Mouse (Mus musculus): ENCODE measurements around the gene Nutf2. TPM values are rescaled to one million over a fixed set of nuclear protein-coding genes. Genes with fewer than 3 reads are reported as not detected.

Gene Nutf2
- polyA plus RNA-seq, 1 experiment from 2014 or later, result 188 TPM

DNA sequence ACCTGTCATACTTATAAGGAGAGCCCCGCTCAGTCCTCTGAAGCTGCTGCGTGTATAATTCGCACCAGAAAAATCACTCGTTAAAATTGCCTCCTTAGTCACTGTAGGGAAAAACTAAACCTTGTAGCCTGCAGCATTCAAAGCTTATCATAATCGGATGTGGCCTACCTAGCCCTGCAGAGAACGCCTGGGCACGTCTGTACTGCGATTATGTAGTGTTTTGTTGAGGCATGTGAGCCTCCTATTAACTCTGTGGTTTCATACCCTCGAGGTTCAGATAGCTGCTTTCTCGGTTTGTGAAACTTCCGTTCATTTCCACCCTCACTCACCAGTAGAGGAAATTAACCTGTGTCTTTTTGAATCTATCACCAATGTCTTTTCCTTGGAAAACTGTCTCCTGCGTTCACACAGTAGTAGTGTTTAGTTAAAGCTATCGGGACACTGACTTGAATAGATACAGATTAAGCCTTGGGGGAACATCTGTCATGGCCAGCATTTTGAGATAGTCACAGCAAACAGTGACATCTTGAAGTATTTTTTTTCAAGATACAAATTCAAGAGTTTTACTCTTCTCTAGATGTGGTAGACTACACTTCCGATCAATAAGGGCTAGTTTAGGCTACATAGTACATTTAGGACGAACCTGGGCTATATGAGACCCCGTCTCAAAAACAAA lies 40.7 kb downstream of the Nutf2 start:
- WGBS, result 29% methylated on average over 16 of the region's 16 CpGs
- Histone ChIP-seq H3K4me3 (replicated peaks; ENCODE audit: low read depth, low read length) (peak overlapping the region; percentile 89), H3K9ac (ENCODE audit: low read depth, low read length) (peak overlapping the region; percentile 96), H3K9me3 (replicated peaks; ENCODE audit: low read length) (no peaks in the 10 kb centered on the region), H3K4me2 (ENCODE audit: low read length) (peak overlapping the region; percentile 61), H3K27ac (peak overlapping the region; percentile 92), H3K27me3 (ENCODE audit: insufficient read depth, low read length) (no peaks in the 10 kb centered on the region), H3K36me3 (ENCODE audit: insufficient read depth, low read length) (no peaks in the 10 kb centered on the region), H3K4me1 (replicated peaks; ENCODE audit: insufficient read depth, low read length) (no peaks in the 10 kb centered on the region)
- ATAC-seq (replicated peaks; ENCODE audit: low FRiP score, low read depth) (no peak), DNase-seq (ENCODE audit: low spot score) (no peak)
- TF ChIP-seq CTCF (IDR thresholded peaks at IDR 0.05; ENCODE audit: low read depth), result no peak

DNA sequence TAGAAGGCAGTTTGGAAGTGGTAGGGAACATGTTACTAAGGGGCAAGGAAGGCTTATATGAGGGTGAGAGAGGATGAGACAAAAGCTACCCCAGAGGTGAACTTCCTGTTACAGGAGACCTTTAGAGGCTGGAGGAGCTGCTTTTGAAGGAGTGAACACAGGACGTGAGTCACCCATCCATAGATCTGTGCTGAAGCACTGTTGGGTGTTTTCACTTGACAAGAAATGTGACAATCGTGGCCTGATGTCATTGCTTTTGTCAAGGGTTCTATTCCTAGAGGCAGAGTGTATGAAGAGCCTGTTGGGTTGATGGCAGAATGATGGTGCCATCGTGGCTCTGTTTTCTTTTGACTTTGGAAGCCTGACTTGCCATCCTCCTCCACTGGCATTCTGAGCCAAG lies 59.0 kb downstream of the Nutf2 start:
- no peak for ATAC-seq (replicated peaks; ENCODE audit: low FRiP score, low read depth)
- no peak overlapping the region for H3K9ac ChIP-seq (ENCODE audit: low read depth, low read length)
- 88% methylated on average over 3 of the region's 3 CpGs for WGBS
- H3K27ac ChIP-seq, result no peak overlapping the region
- peaks cover 10% of the 10 kb centered on the region; the same call in 1 of the 2 replicates for H3K36me3 ChIP-seq (ENCODE audit: insufficient read depth, low read length)
- no peak for DNase-seq (ENCODE audit: low spot score)
- no peaks in the 10 kb centered on the region for H3K4me1 ChIP-seq (replicated peaks; ENCODE audit: insufficient read depth, low read length)
- no peak overlapping the region for H3K4me2 ChIP-seq (ENCODE audit: low read length)
- H3K4me3 ChIP-seq (replicated peaks; ENCODE audit: low read depth, low read length), result no peak overlapping the region
- H3K9me3 ChIP-seq (replicated peaks; ENCODE audit: low read length), result no peaks in the 10 kb centered on the region
- H3K27me3 ChIP-seq (ENCODE audit: insufficient read depth, low read length), result no peaks in the 10 kb centered on the region
- no peak for TF ChIP-seq CTCF (IDR thresholded peaks at IDR 0.05; ENCODE audit: low read depth)

DNA sequence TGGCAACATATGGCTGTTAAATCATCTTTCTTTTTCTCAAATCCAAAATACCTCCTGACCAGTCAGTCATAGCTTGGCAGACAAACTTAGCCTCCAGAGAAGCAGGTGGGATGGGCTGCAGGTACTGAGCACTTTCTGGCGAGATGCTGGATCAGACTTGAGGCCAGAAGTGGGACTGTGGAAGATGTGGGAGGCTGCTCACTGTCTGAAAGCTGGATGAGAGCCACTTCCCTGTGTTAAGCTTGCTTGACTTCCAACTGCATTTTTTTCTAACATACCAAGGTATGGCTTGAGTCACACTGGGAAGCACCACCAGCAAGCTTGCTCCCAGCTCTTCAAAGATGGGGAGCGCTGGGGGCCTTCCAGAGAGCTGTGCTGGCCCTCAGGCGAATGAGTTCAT lies 64.7 kb downstream of the Nutf2 start:
- Histone ChIP-seq H3K4me2 (ENCODE audit: low read length) (no peak overlapping the region), H3K9me3 (replicated peaks; ENCODE audit: low read length) (no peaks in the 10 kb centered on the region), H3K27me3 (ENCODE audit: insufficient read depth, low read length) (no peaks in the 10 kb centered on the region), H3K4me1 (replicated peaks; ENCODE audit: insufficient read depth, low read length) (no peaks in the 10 kb centered on the region), H3K9ac (ENCODE audit: low read depth, low read length) (no peak overlapping the region), H3K4me3 (replicated peaks; ENCODE audit: low read depth, low read length) (no peak overlapping the region), H3K36me3 (ENCODE audit: insufficient read depth, low read length) (peaks cover 14% of the 10 kb centered on the region; the same call in 1 of the 2 replicates), H3K27ac (no peak overlapping the region)
- no peak for TF ChIP-seq CTCF (IDR thresholded peaks at IDR 0.05; ENCODE audit: low read depth)
- ATAC-seq (replicated peaks; ENCODE audit: low FRiP score, low read depth) (no peak), DNase-seq (ENCODE audit: low spot score) (no peak)
- WGBS, result 68% methylated on average over 3 of the region's 3 CpGs

Other genes starting within 250 kb of the Nutf2 start
- 85.5 and 89.4 TPM in 2 replicates for gene Ctcf, start 224.0 kb upstream of the Nutf2 start, polyA plus RNA-seq (2015; fragmentation: Nextera tagmentation; extraction: Ambion mirVana)
- gene Agrp, start 223.2 kb upstream of the Nutf2 start, polyA plus RNA-seq (2015; fragmentation: Nextera tagmentation; extraction: Ambion mirVana), result 0.61 and 1.2 TPM in 2 replicates
- gene Carmil2, start 174.3 kb upstream of the Nutf2 start, polyA plus RNA-seq (2015; fragmentation: Nextera tagmentation; extraction: Ambion mirVana), result 0.28 and 0.45 TPM in 2 replicates
- 51.2 and 53.4 TPM in 2 replicates for gene Acd, start 159.5 kb upstream of the Nutf2 start, polyA plus RNA-seq (2015; fragmentation: Nextera tagmentation; extraction: Ambion mirVana)
- 18.7 and 19.6 TPM in 2 replicates for gene Pard6a, start 159.4 kb upstream of the Nutf2 start, polyA plus RNA-seq (2015; fragmentation: Nextera tagmentation; extraction: Ambion mirVana)
- 0.11 TPM in 1 of 2 replicates, not detected in the other for gene 4933405L10Rik, start 152.9 kb upstream of the Nutf2 start, polyA plus RNA-seq (2015; fragmentation: Nextera tagmentation; extraction: Ambion mirVana)
- 14.6 and 17.8 TPM in 2 replicates for gene Enkd1, start 152.4 kb upstream of the Nutf2 start, polyA plus RNA-seq (2015; fragmentation: Nextera tagmentation; extraction: Ambion mirVana)
- 19.2 and 21.0 TPM in 2 replicates for gene Gfod2, start 101.9 kb upstream of the Nutf2 start, polyA plus RNA-seq (2015; fragmentation: Nextera tagmentation; extraction: Ambion mirVana)
- gene Ranbp10, start 33.2 kb upstream of the Nutf2 start, polyA plus RNA-seq (2015; fragmentation: Nextera tagmentation; extraction: Ambion mirVana), result 7.0 and 8.9 TPM in 2 replicates
- gene Tsnaxip1, start 32.8 kb upstream of the Nutf2 start, polyA plus RNA-seq (2015; fragmentation: Nextera tagmentation; extraction: Ambion mirVana), result 0.05 TPM in 1 of 2 replicates, not detected in the other
- 23.4 and 24.9 TPM in 2 replicates for gene Cenpt, start 7.3 kb upstream of the Nutf2 start, polyA plus RNA-seq (2015; fragmentation: Nextera tagmentation; extraction: Ambion mirVana)
- gene Thap11, start 5.4 kb upstream of the Nutf2 start, polyA plus RNA-seq (2015; fragmentation: Nextera tagmentation; extraction: Ambion mirVana), result 56.0 and 60.8 TPM in 2 replicates
- gene Edc4, start 20.3 kb downstream of the Nutf2 start, polyA plus RNA-seq (2015; fragmentation: Nextera tagmentation; extraction: Ambion mirVana), result 27.6 and 30.1 TPM in 2 replicates
- gene Nrn1l, start 33.0 kb downstream of the Nutf2 start, polyA plus RNA-seq (2015; fragmentation: Nextera tagmentation; extraction: Ambion mirVana), result 0.66 TPM in 1 of 2 replicates, not detected in the other
- gene Pskh1, start 39.9 kb downstream of the Nutf2 start, polyA plus RNA-seq (2015; fragmentation: Nextera tagmentation; extraction: Ambion mirVana), result 30.6 and 33.7 TPM in 2 replicates
- gene Ctrl, start 73.3 kb downstream of the Nutf2 start, polyA plus RNA-seq (2015; fragmentation: Nextera tagmentation; extraction: Ambion mirVana), result 0.67 and 0.77 TPM in 2 replicates
- gene Psmb10, start 77.9 kb downstream of the Nutf2 start, polyA plus RNA-seq (2015; fragmentation: Nextera tagmentation; extraction: Ambion mirVana), result 59.7 and 63.1 TPM in 2 replicates
- 0.45 and 0.50 TPM in 2 replicates for gene Lcat, start 82.8 kb downstream of the Nutf2 start, polyA plus RNA-seq (2015; fragmentation: Nextera tagmentation; extraction: Ambion mirVana)
- gene Slc12a4, start 105.5 kb downstream of the Nutf2 start, polyA plus RNA-seq (2015; fragmentation: Nextera tagmentation; extraction: Ambion mirVana), result 19.8 and 23.7 TPM in 2 replicates
- not detected in 2 replicates for gene Dpep3, start 118.8 kb downstream of the Nutf2 start, polyA plus RNA-seq (2015; fragmentation: Nextera tagmentation; extraction: Ambion mirVana)
- gene Dus2, start 130.8 kb downstream of the Nutf2 start, polyA plus RNA-seq (2015; fragmentation: Nextera tagmentation; extraction: Ambion mirVana), result 11.7 and 15.5 TPM in 2 replicates
- gene Dpep2nb, start 145.4 kb downstream of the Nutf2 start, polyA plus RNA-seq (2015; fragmentation: Nextera tagmentation; extraction: Ambion mirVana), result not detected in 2 replicates
- 16.1 and 16.9 TPM in 2 replicates for gene Ddx28, start 151.3 kb downstream of the Nutf2 start, polyA plus RNA-seq (2015; fragmentation: Nextera tagmentation; extraction: Ambion mirVana)
- gene Nfatc3, start 198.3 kb downstream of the Nutf2 start, polyA plus RNA-seq (2015; fragmentation: Nextera tagmentation; extraction: Ambion mirVana), result 3.8 and 3.9 TPM in 2 replicates